ENCODE assay signal across 25 mouse cellular contexts in the genomic region with DNA sequence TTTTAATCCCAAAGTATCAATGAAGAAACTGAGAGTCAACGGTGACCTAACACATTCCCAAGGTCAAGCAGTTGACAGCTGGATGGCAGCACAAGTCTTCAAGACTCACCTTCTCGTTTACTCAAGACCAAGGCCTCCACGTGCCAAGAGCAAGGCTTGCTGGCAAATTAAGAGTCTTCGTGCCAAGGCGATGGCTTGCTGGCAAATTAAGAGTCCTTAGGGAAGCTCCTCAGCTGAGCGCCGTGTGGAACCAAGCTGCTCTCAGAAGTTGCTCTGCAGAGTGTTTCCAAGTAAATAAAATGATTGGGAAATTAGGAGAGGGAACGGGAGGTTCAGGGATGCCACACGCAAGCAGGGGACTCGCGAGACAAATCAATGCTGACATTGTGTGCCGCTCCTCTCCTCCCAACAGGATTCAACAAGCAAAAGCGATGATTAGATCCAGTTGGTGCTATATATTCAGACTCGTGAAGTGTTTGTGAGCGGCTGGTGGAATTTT.
A peak's percentile ranks its signal among the peaks of the same experiment; 100 is the strongest.
DNase-seq lines count a peak whose midpoint lies in the region; ATAC-seq lines count a peak whose summit lies in the region.
"Had no signal": no experiment of that assay in that cellular context is flagged by ENCODE, and none has a peak within 500 bp of the region (broad histone marks: within the 10 kb centered on the region; RNA-seq: fewer than 3 reads in every experiment).

No protein-coding gene starts in this region.

- no peak for ATAC-seq in forebrain, embryonic 14.5 days
- no peak for ATAC-seq in forebrain, embryonic 12.5 days (ENCODE audit: low FRiP score)
- ATAC-seq in neural tube, embryonic 13.5 days (ENCODE audit: low read depth): no peak
- ATAC-seq in neural tube, embryonic 15.5 days (ENCODE audit: low FRiP score): no peak
- ATAC-seq: CD4-positive, CD25-positive, alpha-beta regulatory T cell, adult 4 months; forebrain, embryonic 13.5 days had no signal

- no peak overlapping the region for H3K4me2 ChIP-seq in forebrain, embryonic 14.5 days (ENCODE audit: low read length)
- no peak overlapping the region for H3K4me2 ChIP-seq in forebrain, embryonic 12.5 days
- H3K4me2 ChIP-seq in neural tube, embryonic 13.5 days: no peak overlapping the region
- H3K4me2 ChIP-seq in neural tube, embryonic 15.5 days: no peak overlapping the region
- H3K4me2 ChIP-seq: forebrain, embryonic 13.5 days; heart, embryonic 13.5 days; hindbrain, embryonic 13.5 days; limb, embryonic 15.5 days; lung, embryonic 15.5 days had no signal

- no peaks in the 10 kb centered on the region for H3K4me1 ChIP-seq in forebrain, embryonic 14.5 days (ENCODE audit: control insufficient read depth, insufficient read depth, low read length)
- H3K4me1 ChIP-seq in forebrain, embryonic 12.5 days: no peaks in the 10 kb centered on the region
- 0 out of 2 replicates have a peak, but pooled peaks cover 6% of the 10 kb centered on the region for H3K4me1 ChIP-seq in neural tube, embryonic 13.5 days (replicated peaks)
- H3K4me1 ChIP-seq in neural tube, embryonic 15.5 days: peaks cover 8% of the 10 kb centered on the region; the same call in 1 of the 2 replicates
- H3K4me1 ChIP-seq: forebrain, embryonic 13.5 days; heart, embryonic 13.5 days; limb, embryonic 15.5 days; lung, embryonic 15.5 days; megakaryocyte, embryonic 14.5 days had no signal

- H3K27ac ChIP-seq in forebrain, embryonic 14.5 days (ENCODE audit: low read depth, low read length): no peak overlapping the region
- no peak overlapping the region for H3K27ac ChIP-seq in forebrain, embryonic 12.5 days
- H3K27ac ChIP-seq in neural tube, embryonic 13.5 days (replicated peaks): peak overlapping the region; percentile 28; the same call in 1 of the 2 replicates
- peak overlapping the region; percentile 14; the same call in 1 of the 2 replicates for H3K27ac ChIP-seq in neural tube, embryonic 15.5 days (replicated peaks)
- H3K27ac ChIP-seq: forebrain, embryonic 13.5 days; heart, adult 2 months; heart, embryonic 13.5 days; hindbrain, embryonic 13.5 days; kidney, postnatal 0 days; limb, embryonic 15.5 days; liver, embryonic 14.5 days; lung, embryonic 15.5 days had no signal

- H3K4me3 ChIP-seq in forebrain, embryonic 14.5 days (ENCODE audit: low read depth, low read length): no peak overlapping the region
- H3K4me3 ChIP-seq in forebrain, embryonic 12.5 days (replicated peaks): no peak overlapping the region
- H3K4me3 ChIP-seq in neural tube, embryonic 13.5 days: no peak overlapping the region
- no peak overlapping the region for H3K4me3 ChIP-seq in neural tube, embryonic 15.5 days (replicated peaks)
- H3K4me3 ChIP-seq: forebrain, embryonic 13.5 days; heart, adult 2 months; heart, embryonic 13.5 days; hindbrain, embryonic 13.5 days; limb, embryonic 15.5 days; lung, embryonic 15.5 days had no signal

- DNase-seq in forebrain, embryonic 14.5 days (ENCODE audit: low spot score): peak; percentile 58
- peak; percentile 17 to 34 for DNase-seq in layer of hippocampus, postnatal 14 days (ENCODE audit: low spot score in 2 of 2)
- DNase-seq in layer of hippocampus, adult 9-10 months (ENCODE audit: low spot score): no peak
- no peak for DNase-seq in neural tube, embryonic 10.5 days (ENCODE audit: extremely low spot score, low spot score)
- DNase-seq: adrenal gland, postnatal 14 days; cerebellum, adult 9-11 months; gastrocnemius, postnatal 25 days; heart, adult 2 months; heart, postnatal 14 days; kidney, adult 2 months; lung, postnatal 36 days; right cerebral cortex, adult 18-20 months; spleen, adult 18-20 months had no signal

- H3K9ac ChIP-seq in forebrain, embryonic 14.5 days (ENCODE audit: low read length): no peak overlapping the region
- no peak overlapping the region for H3K9ac ChIP-seq in forebrain, embryonic 12.5 days
- no peak overlapping the region for H3K9ac ChIP-seq in neural tube, embryonic 13.5 days
- H3K9ac ChIP-seq in neural tube, embryonic 15.5 days (replicated peaks): no peak overlapping the region
- H3K9ac ChIP-seq: forebrain, embryonic 13.5 days; heart, embryonic 13.5 days; hindbrain, embryonic 13.5 days; limb, embryonic 15.5 days; liver, embryonic 14.5 days; lung, embryonic 15.5 days had no signal

- no peaks in the 10 kb centered on the region for H3K27me3 ChIP-seq in forebrain, embryonic 14.5 days (replicated peaks; ENCODE audit: control insufficient read depth, insufficient read depth, low read length)
- H3K27me3 ChIP-seq in forebrain, embryonic 12.5 days: no peaks in the 10 kb centered on the region
- H3K27me3 ChIP-seq in neural tube, embryonic 13.5 days: no peaks in the 10 kb centered on the region
- no peaks in the 10 kb centered on the region for H3K27me3 ChIP-seq in neural tube, embryonic 15.5 days (replicated peaks)
- H3K27me3 ChIP-seq: forebrain, embryonic 13.5 days; heart, embryonic 13.5 days; hindbrain, embryonic 13.5 days; limb, embryonic 15.5 days; lung, embryonic 15.5 days; megakaryocyte, embryonic 14.5 days had no signal

- WGBS in forebrain, embryonic 14.5 days: 63% methylated on average over 15 of the region's 15 CpGs
- whole genome bisulfite sequencing in forebrain, embryonic 12.5 days: 82% methylated on average over 15 of the region's 15 CpGs
- 63% methylated on average over 15 of the region's 15 CpGs for WGBS in neural tube, embryonic 13.5 days
- WGBS in neural tube, embryonic 15.5 days: 41% methylated on average over 15 of the region's 15 CpGs

- no peaks in the 10 kb centered on the region for H3K9me3 ChIP-seq in forebrain, embryonic 14.5 days (replicated peaks; ENCODE audit: control insufficient read depth, low read length)
- no peaks in the 10 kb centered on the region for H3K9me3 ChIP-seq in forebrain, embryonic 12.5 days
- H3K9me3 ChIP-seq in neural tube, embryonic 13.5 days: no peaks in the 10 kb centered on the region
- H3K9me3 ChIP-seq in neural tube, embryonic 15.5 days (replicated peaks): no peaks in the 10 kb centered on the region
- H3K9me3 ChIP-seq: forebrain, embryonic 13.5 days; heart, embryonic 13.5 days; hindbrain, embryonic 13.5 days; limb, embryonic 15.5 days; lung, embryonic 15.5 days had no signal

- no peaks in the 10 kb centered on the region for H3K36me3 ChIP-seq in forebrain, embryonic 14.5 days (ENCODE audit: control insufficient read depth, insufficient read depth, low read length)
- H3K36me3 ChIP-seq in forebrain, embryonic 12.5 days (replicated peaks): no peaks in the 10 kb centered on the region
- H3K36me3 ChIP-seq in neural tube, embryonic 13.5 days: no peaks in the 10 kb centered on the region
- no peaks in the 10 kb centered on the region for H3K36me3 ChIP-seq in neural tube, embryonic 15.5 days
- H3K36me3 ChIP-seq: heart, embryonic 13.5 days; hindbrain, embryonic 13.5 days; limb, embryonic 15.5 days; lung, embryonic 15.5 days had no signal

Comparison
In these comparisons a context has a peak if more than half of its experiments do, and no peak if none do; other contexts are left out.
1. DNase-seq: peak in forebrain, embryonic 14.5 days (single experiment) and layer of hippocampus, postnatal 14 days (2 of 2); none in layer of hippocampus, adult 9-10 months (single experiment) and neural tube, embryonic 10.5 days (single experiment).
2. H3K27ac ChIP-seq: peak in neural tube, embryonic 13.5 days (single experiment) and neural tube, embryonic 15.5 days (single experiment); none in forebrain, embryonic 14.5 days (single experiment) and forebrain, embryonic 12.5 days (single experiment).